Mouse (Mus musculus) MEL (cell line): Measurements from ENCODE around the gene Bckdhb. TPM values are rescaled to one million over a fixed set of nuclear protein-coding genes. Genes with fewer than 3 reads are reported as not detected.

Experiments
- DNase-seq: peaks from one replicate; pipeline ENCODE4 v3.0.0; 2011; ENCODE audit warnings: low read depth, low spot score
- H3K27ac ChIP-seq: 2 replicates; pipeline ENCODE4 v1.5.1; 2012; ENCODE audit warnings: low read depth, mild to moderate bottlenecking, control low read depth, low read length, moderate library complexity; ENCODE audit not compliant: control insufficient read depth
- H3K27me3 ChIP-seq, 2 experiments: fragments of 150-350 bp in 1 of 2; sonication (generic) in 1 of 2; 2 replicates each; pipeline ENCODE4 v1.6.1; 2012; ENCODE audit warnings: low read length in 2 of 2, mild to moderate bottlenecking in 2 of 2, improper control_type of control experiment in 1 of 2, moderate library complexity in 1 of 2; ENCODE audit not compliant: insufficient read depth in 2 of 2, control insufficient read depth in 1 of 2
- H3K36me3 ChIP-seq, 2 experiments: 2 replicates each; pipeline ENCODE4 v1.6.1; 2012 to 2014; ENCODE audit warnings: low read length in 2 of 2, improper control_type of control experiment in 1 of 2, inconsistent platforms in 1 of 2, mild to moderate bottlenecking in 1 of 2; ENCODE audit not compliant: insufficient read depth in 2 of 2, control insufficient read depth in 1 of 2
- H3K4me1 ChIP-seq, 2 experiments: fragments of 150-350 bp in 1 of 2; sonication (generic) in 1 of 2; 2 replicates each; pipeline ENCODE4 v1.6.1; 2012; ENCODE audit warnings: low read length in 2 of 2, improper control_type of control experiment in 1 of 2, mild to moderate bottlenecking in 1 of 2; ENCODE audit not compliant: insufficient read depth in 2 of 2, control insufficient read depth in 1 of 2
- H3K4me3 ChIP-seq, 2 experiments: fragments of 150-350 bp in 1 of 2; sonication (generic) in 1 of 2; 2 replicates each; pipeline ENCODE4 v1.5.1; 2012; ENCODE audit warnings: low read depth in 2 of 2, low read length in 2 of 2, mild to moderate bottlenecking in 2 of 2, moderate library complexity in 2 of 2, control low read depth in 1 of 2, improper control_type of control experiment in 1 of 2; ENCODE audit not compliant: control insufficient read depth in 1 of 2, insufficient read depth in 1 of 2
- H3K79me2 ChIP-seq: 2 replicates; pipeline ENCODE4 v1.6.1; 2012; ENCODE audit warnings: mild to moderate bottlenecking, low read length, moderate library complexity; ENCODE audit not compliant: control insufficient read depth, poor library complexity, insufficient read depth
- H3K9ac ChIP-seq: 2 replicates; pipeline ENCODE4 v1.6.1; 2012; ENCODE audit warnings: low read depth, mild to moderate bottlenecking, control low read depth, low read length, moderate library complexity; ENCODE audit not compliant: control insufficient read depth, poor library complexity, severe bottlenecking
- H3K9me3 ChIP-seq: fragments of 150-350 bp; sonication (generic); replicated peaks from 2 replicates; pipeline ENCODE4 v1.6.1; 2012; ENCODE audit warnings: mild to moderate bottlenecking, low read length, improper control_type of control experiment, moderate library complexity; ENCODE audit not compliant: insufficient read depth
- CHD1 ChIP-seq: IDR thresholded peaks from 2 replicates; pipeline ENCODE4 v1.6.1; 2012; ENCODE audit warnings: low read depth, mild to moderate bottlenecking, inconsistent platforms, low read length, improper control_type of control experiment
- CHD2 ChIP-seq: IDR thresholded peaks from 2 replicates; pipeline ENCODE4 v1.6.1; 2011; ENCODE audit warnings: low read length, improper control_type of control experiment
- E2F4 ChIP-seq: IDR thresholded peaks from 2 replicates; pipeline ENCODE4 v1.6.1; 2011; ENCODE audit warnings: low read depth, low read length, improper control_type of control experiment, borderline replicate concordance
- EP300 ChIP-seq, 2 experiments: IDR thresholded peaks; 2 replicates each; pipeline ENCODE4 v1.6.1; 2011; ENCODE audit warnings: improper control_type of control experiment in 2 of 2, low read length in 2 of 2, low read depth in 1 of 2, mild to moderate bottlenecking in 1 of 2
- ETS1 ChIP-seq: IDR thresholded peaks from 2 replicates; pipeline ENCODE4 v1.6.1; 2012; ENCODE audit warnings: low read depth, mild to moderate bottlenecking, inconsistent platforms, low read length, improper control_type of control experiment, moderate library complexity
- GABPA ChIP-seq: IDR thresholded peaks from 2 replicates; pipeline ENCODE4 v1.6.1; 2012; ENCODE audit warnings: low read depth, mild to moderate bottlenecking, inconsistent platforms, low read length, improper control_type of control experiment, moderate library complexity
- JUND ChIP-seq: IDR thresholded peaks from 2 replicates; pipeline ENCODE4 v1.6.1; 2011; ENCODE audit warnings: low read depth, mild to moderate bottlenecking, improper control_type of control experiment, low read length
- KAT2A ChIP-seq: conservative IDR thresholded peaks from 2 replicates; pipeline ENCODE4 v1.6.1; 2012; ENCODE audit warnings: low read depth, low read length, improper control_type of control experiment, inconsistent platforms
- MAX ChIP-seq: IDR thresholded peaks from 2 replicates; pipeline ENCODE4 v1.6.1; 2011; ENCODE audit warnings: low read length, improper control_type of control experiment
- MAZ ChIP-seq: IDR thresholded peaks from 2 replicates; pipeline ENCODE4 v1.6.1; 2012; ENCODE audit warnings: low read depth, mild to moderate bottlenecking, inconsistent platforms, low read length, improper control_type of control experiment
- MEF2A ChIP-seq: IDR thresholded peaks from 2 replicates; pipeline ENCODE4 v1.6.1; 2014; ENCODE audit warnings: low read depth, mild to moderate bottlenecking, inconsistent platforms, low read length, improper control_type of control experiment; ENCODE audit not compliant: poor library complexity, insufficient replicate concordance, severe bottlenecking; ENCODE audit errors: extremely low read depth
- MYB ChIP-seq: IDR thresholded peaks from 2 replicates; pipeline ENCODE4 v1.6.1; 2011; ENCODE audit warnings: mild to moderate bottlenecking, low read depth, low read length, improper control_type of control experiment
- MYC ChIP-seq: IDR thresholded peaks from 2 replicates; pipeline ENCODE4 v1.6.1; 2011; ENCODE audit warnings: low read depth, mild to moderate bottlenecking, low read length, improper control_type of control experiment, moderate library complexity
- NELFE ChIP-seq: IDR thresholded peaks from 2 replicates; pipeline ENCODE4 v1.6.1; 2011; ENCODE audit warnings: low read depth, low read length, improper control_type of control experiment
- POLR2A ChIP-seq, 2 experiments: IDR thresholded peaks; 2 replicates each; pipeline ENCODE4 v1.6.1; 2011 to 2012; ENCODE audit warnings: low read length in 2 of 2, mild to moderate bottlenecking in 2 of 2, control low read depth in 1 of 2, improper control_type of control experiment in 1 of 2, low read depth in 1 of 2, moderate library complexity in 1 of 2; ENCODE audit not compliant: control insufficient read depth in 1 of 2, insufficient read depth in 1 of 2, poor library complexity in 1 of 2
- RAD21 ChIP-seq: IDR thresholded peaks from 2 replicates; pipeline ENCODE4 v1.6.1; 2011; ENCODE audit warnings: mild to moderate bottlenecking, low read depth, low read length, improper control_type of control experiment
- SIN3A ChIP-seq: IDR thresholded peaks from 2 replicates; pipeline ENCODE4 v1.6.1; 2012; ENCODE audit warnings: low read length, improper control_type of control experiment, inconsistent platforms
- TCF12 ChIP-seq: IDR thresholded peaks from 2 replicates; pipeline ENCODE4 v1.6.1; 2014; ENCODE audit warnings: low read depth, mild to moderate bottlenecking, inconsistent platforms, low read length, improper control_type of control experiment, moderate library complexity
- USF1 ChIP-seq: IDR thresholded peaks from 2 replicates; pipeline ENCODE4 v1.6.1; 2014; ENCODE audit warnings: low read depth, mild to moderate bottlenecking, inconsistent platforms, low read length, improper control_type of control experiment, moderate library complexity
- polyA plus RNA-seq, 2 experiments: library from polyadenylated mRNA; stranded (reverse) in 1 of 2; unstranded in 1 of 2; fragments of >175 nt in 1 of 2; fragments of >200 nt in 1 of 2; gene quantifications; 2 replicates each; pipeline versions ENCODE4 v1.2.1 to v1.2.4; 2012; ENCODE audit warnings: low replicate concordance in 2 of 2, low read depth in 1 of 2; ENCODE audit not compliant: insufficient read length in 2 of 2, insufficient read depth in 1 of 2, missing spikeins in 1 of 2
- total RNA-seq: library from RNA; depleted of rRNA; stranded (reverse); fragments of 300-350 nt; gene quantifications from 2 replicates; pipeline ENCODE4 v1.2.3, GENCODE M21; 2012

Bckdhb gene
- total and polyA plus RNA-seq, 3 experiments = 15.9 to 26.6 TPM; not detected in 1

- no peak for TF ChIP-seq TCF12
- no peak for TF ChIP-seq MEF2A
- TF ChIP-seq ETS1 = no peak
- no peak for TF ChIP-seq EP300 (IDR thresholded peaks at IDR 0.05; ENCODE audit: low read depth in 1 of 2, low read length in 2 of 2)
- TF ChIP-seq KAT2A = no peak
- no peak for TF ChIP-seq MAX
- no peak for TF ChIP-seq USF1
- TF ChIP-seq POLR2A (IDR thresholded peaks at IDR 0.05; ENCODE audit: control insufficient read depth in 1 of 2, insufficient read depth in 1 of 2, low read depth in 1 of 2, low read length in 2 of 2, poor library complexity in 1 of 2) = no peak
- no peak for TF ChIP-seq JUND
- no peak for TF ChIP-seq E2F4
- no peak for TF ChIP-seq CHD2
- no peak for TF ChIP-seq RAD21
- TF ChIP-seq MAZ = no peak
- TF ChIP-seq MYB = no peak
- TF ChIP-seq SIN3A = no peak
- TF ChIP-seq NELFE = no peak
- no peak for TF ChIP-seq CHD1
- H3K27ac ChIP-seq = no peak overlapping the region
- H3K9ac ChIP-seq = no peak overlapping the region
- H3K4me1 ChIP-seq = peaks cover 0 to 5% of the 10 kb centered on the region in 2 experiments; a peak in 1 of 4 replicates
- H3K79me2 ChIP-seq = no peaks in the 10 kb centered on the region
- DNase-seq = no peak
- H3K9me3 ChIP-seq = no peaks in the 10 kb centered on the region
- peaks cover 0 to 7% of the 10 kb centered on the region in 2 experiments; a peak in 3 of 4 replicates for H3K36me3 ChIP-seq
- no peaks in the 10 kb centered on the region for H3K27me3 ChIP-seq
- H3K4me3 ChIP-seq = no peak overlapping the region
Measured at GRCm38 (mm10) chr9:84038946-84039345, 114.0 kb downstream of the Bckdhb start.

GRCm38 (mm10) chr9:84040376-84040775 is 115.4 kb downstream of the Bckdhb start:
- Histone ChIP-seq H3K79me2 (no peaks in the 10 kb centered on the region), H3K27ac (no peak overlapping the region), H3K4me3 (no peak overlapping the region), H3K36me3 (peaks cover 0 to 7% of the 10 kb centered on the region in 2 experiments; a peak in 3 of 4 replicates), H3K9me3 (no peaks in the 10 kb centered on the region), H3K4me1 (peaks cover 0 to 5% of the 10 kb centered on the region in 2 experiments; a peak in 1 of 4 replicates), H3K9ac (no peak overlapping the region), H3K27me3 (no peaks in the 10 kb centered on the region)
- no peak for DNase-seq
- TF ChIP-seq ETS1 (no peak), GABPA (no peak), MYC (no peak)
